Mouse (Mus musculus) embryonic fibroblast, embryonic 13.5 days (primary cell): ENCODE measurements around the gene Slc35g2.

Source experiments
- CTCF ChIP-seq: IDR thresholded peaks from 2 replicates; pipeline ENCODE4 v1.5.1; 2011; ENCODE audit warnings: mild to moderate bottlenecking, control low read depth, low read length, moderate library complexity, borderline replicate concordance; ENCODE audit not compliant: insufficient read depth
- POLR2A ChIP-seq: IDR thresholded peaks from 2 replicates; pipeline ENCODE4 v1.6.1; 2011; ENCODE audit warnings: low read depth, mild to moderate bottlenecking, control low read depth, low read length, moderate library complexity

DNA sequence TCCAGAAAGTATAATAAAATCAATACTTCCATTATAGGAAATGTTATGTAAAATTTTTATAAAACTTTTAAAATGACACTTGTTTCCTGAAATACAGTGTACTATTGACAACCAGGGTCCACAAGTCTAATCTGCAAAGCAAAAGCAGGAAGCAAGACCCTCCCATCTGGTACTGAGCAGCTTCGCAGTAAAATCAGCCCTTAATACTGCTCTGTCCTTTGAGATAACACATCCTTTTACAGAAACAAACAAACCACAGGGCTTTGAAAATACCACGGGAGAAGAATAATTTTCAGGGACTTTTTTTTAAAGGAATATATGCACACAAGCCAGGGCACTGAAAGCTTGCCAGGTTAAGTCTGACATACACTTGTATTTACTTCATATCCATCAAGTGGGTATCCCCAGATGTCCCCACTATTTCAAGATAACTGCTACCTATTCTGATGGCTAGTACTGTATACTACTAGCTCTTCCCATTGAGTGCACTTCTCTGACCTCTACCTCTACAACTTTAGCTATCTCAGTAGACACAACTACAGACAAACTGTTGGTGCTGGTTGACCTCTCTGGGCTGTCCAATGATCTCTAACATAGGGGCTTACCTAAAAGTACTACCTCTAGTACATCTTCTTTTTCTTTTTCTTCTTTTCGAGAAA lies 37.9 kb downstream of the Slc35g2 start:
- no peak for TF ChIP-seq CTCF
- no peak for TF ChIP-seq POLR2A
